Mouse (Mus musculus) hindbrain, embryonic 12.5 days (tissue): Measurements from ENCODE around the gene Fgfbp3. TPM values are rescaled to one million over a fixed set of nuclear protein-coding genes. Genes with fewer than 3 reads are reported as not detected.

Experiments
- polyA plus RNA-seq: library from polyadenylated mRNA; unstranded; fragments of >200 nt; fragmentation: Nextera tagmentation; extraction: Ambion mirVana; gene quantifications from 2 replicates; pipeline ENCODE4 v1.2.1, GENCODE M21; 2016

Fgfbp3 gene
- polyA plus RNA-seq, 1 experiment from 2014 or later, result 42.7 TPM

Other genes with a start within 250 kb of the Fgfbp3 start
- gene Ppp1r3c, start 183.0 kb downstream of the Fgfbp3 start, polyA plus RNA-seq, result 8.1 and 8.3 TPM in 2 replicates
- gene Tnks2, start 85.4 kb downstream of the Fgfbp3 start, polyA plus RNA-seq, result 99.6 and 99.9 TPM in 2 replicates
- gene Btaf1, start 6.5 kb upstream of the Fgfbp3 start, polyA plus RNA-seq, result 17.2 and 17.6 TPM in 2 replicates